Mouse (Mus musculus) cortical plate, adult 2 months (tissue): ENCODE results near the gene Popdc3. TPM values are rescaled to one million over a fixed set of nuclear protein-coding genes. Genes with fewer than 3 reads are reported as not detected.
A peak's percentile ranks its signal among the peaks of the same experiment; 100 is the strongest.
"Not testable (repeated sequence)": the region's sequence is repeated elsewhere in the genome, so short reads cannot be mapped to it uniquely, and the experiment has no call there.

Experiments used
- H3K27ac ChIP-seq: fragments of 200-500 bp; 2 replicates; pipeline ENCODE4 v1.5.1; 2012; ENCODE audit warnings: low read length, control low read depth, inconsistent platforms; ENCODE audit not compliant: insufficient read depth
- H3K4me1 ChIP-seq: fragments of 200-500 bp; 2 replicates; pipeline ENCODE4 v1.6.1; 2011; ENCODE audit warnings: low read length; ENCODE audit not compliant: control insufficient read depth, insufficient read depth
- H3K4me3 ChIP-seq: fragments of 200-500 bp; 2 replicates; pipeline ENCODE4 v1.5.1; 2011; ENCODE audit warnings: mild to moderate bottlenecking, low read length, control low read depth; ENCODE audit not compliant: insufficient read depth
- CTCF ChIP-seq: fragments of 200-500 bp; IDR thresholded peaks from 2 replicates; pipeline ENCODE4 v1.5.1; 2011; ENCODE audit warnings: mild to moderate bottlenecking, control low read depth, low read length; ENCODE audit not compliant: insufficient read depth; ENCODE audit errors: extremely low read depth
- POLR2A ChIP-seq: fragments of 200-500 bp; IDR thresholded peaks from 2 replicates; pipeline ENCODE4 v1.6.1; 2011; ENCODE audit warnings: mild to moderate bottlenecking, low read length, control low read depth; ENCODE audit not compliant: insufficient read depth; ENCODE audit errors: extremely low read depth
- polyA plus RNA-seq: library from polyadenylated mRNA; depleted of rRNA; stranded (reverse); fragments of >200 nt; gene quantifications from 2 replicates; pipeline ENCODE4 v1.2.3, GENCODE M21; 2012; rRNA removed

Gene Popdc3
- polyA plus RNA-seq: 0.84 and 0.87 TPM in 2 replicates

DNA sequence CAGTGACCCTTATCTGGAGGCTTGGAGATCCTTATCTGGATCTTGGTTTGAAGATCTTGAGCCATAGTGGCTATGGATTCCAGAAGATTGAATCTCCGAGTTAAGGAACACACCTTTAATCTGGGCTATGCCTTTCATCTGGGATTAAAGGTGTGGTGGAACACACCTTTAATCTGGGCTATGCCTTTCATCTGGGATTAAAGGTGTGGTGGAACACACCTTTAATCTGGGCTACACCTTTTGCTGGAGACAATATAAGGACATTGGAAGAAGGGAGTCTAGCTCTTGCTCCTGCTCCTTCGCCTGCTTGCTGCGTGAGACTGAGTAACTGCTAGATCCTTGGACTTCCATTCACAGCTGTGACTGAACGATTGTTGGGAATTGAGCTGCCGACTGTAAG lies at the start of gene Popdc3:
Gene Popdc3, plus strand, starts transcription at position 301 of the 400 bp plus-strand sequence.
- H3K27ac ChIP-seq: not testable (repeated sequence)

DNA sequence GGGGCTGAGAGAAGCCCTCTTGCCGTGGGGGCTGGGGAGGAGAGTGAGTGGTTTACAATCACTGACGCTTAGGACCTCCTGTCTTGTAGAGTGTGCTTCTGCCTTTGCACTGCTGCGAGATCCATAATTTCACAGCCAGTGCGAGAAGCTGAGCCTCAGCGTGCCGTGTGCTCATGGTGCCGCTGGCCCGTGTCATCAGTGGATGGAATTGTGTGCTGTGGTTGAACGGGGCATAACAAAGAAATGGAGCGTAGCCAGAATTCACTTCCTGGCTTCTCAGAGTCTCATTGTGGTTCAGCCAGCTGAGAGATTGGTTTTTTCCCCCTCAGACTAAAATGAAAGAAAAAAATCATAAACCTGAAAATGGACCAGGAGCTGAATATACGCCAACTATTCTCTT lies 48.8 kb upstream of the Popdc3 start:
- TF ChIP-seq POLR2A (no peak), CTCF (no peak)
- Histone ChIP-seq H3K4me3 (no peak overlapping the region), H3K4me1 (no peaks in the 10 kb centered on the region), H3K27ac (no peak overlapping the region)

More for the DNA sequence above, at the start of gene Popdc3:
- H3K4me3 ChIP-seq, H3K4me1 ChIP-seq: not testable (repeated sequence)

DNA sequence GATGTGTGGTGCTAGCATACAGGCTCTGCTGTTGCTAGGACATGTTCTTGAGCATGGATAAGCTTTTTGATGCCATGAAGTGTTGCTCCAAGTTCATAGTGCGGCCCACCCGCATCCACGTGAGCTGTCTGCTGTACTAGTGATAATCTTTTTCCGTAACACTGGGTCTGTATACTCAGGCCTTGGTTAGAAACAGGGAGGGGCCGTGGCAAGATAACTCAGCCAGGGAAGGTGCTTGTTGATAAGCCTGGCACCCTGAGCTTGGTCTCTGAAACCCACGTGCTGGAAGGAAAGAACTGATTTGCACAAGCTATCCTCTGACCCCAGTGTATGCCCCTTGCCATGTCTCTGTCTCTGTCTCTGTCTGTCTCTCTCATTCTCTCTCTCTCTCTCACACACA lies 47.9 kb upstream of the Popdc3 start:
- TF ChIP-seq POLR2A: no peak
- TF ChIP-seq CTCF: no peak
- no peak overlapping the region for H3K27ac ChIP-seq
- no peaks in the 10 kb centered on the region for H3K4me1 ChIP-seq
- H3K4me3 ChIP-seq: no peak overlapping the region

DNA sequence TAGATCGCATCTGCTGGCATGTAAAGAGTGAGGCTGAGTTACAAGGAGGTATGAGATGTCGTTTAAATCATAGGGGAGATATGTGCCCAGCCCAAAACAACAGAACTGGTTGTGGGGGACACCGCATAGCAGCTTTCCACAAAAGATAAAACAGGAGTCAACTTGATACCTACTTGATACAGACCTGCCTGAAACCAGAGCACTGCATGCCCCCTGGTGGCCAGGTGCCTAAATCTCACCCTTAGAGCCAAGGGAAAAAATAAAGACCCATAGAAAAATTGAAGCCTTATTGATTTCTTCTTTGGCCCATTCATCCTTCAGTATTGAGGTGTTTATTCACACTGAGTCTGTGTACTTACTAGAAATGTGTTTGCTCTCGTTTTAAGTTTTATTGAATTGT lies 45.5 kb upstream of the Popdc3 start:
- H3K4me3 ChIP-seq: no peak overlapping the region
- TF ChIP-seq CTCF: peak; percentile 54
- TF ChIP-seq POLR2A: no peak
- no peak overlapping the region for H3K27ac ChIP-seq
- no peaks in the 10 kb centered on the region for H3K4me1 ChIP-seq

DNA sequence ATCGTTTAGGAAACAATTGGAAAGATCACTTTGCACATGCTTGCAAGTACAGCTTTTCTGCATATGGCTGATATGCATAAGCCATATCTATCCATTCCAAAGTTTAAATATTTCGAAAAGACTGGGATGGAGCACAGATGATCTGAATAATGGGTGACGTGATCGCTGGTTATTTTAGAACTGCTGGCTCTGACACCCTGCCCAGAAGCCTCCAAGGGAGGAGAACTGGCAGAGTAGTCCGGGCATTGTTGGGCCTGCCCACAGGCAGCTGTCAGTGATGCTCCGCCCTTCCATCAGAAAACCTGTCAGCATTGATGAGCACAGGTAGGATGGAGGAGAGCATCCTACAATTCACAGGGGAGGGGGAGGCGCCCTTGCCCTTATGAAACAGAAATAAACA lies 41.1 kb upstream of the Popdc3 start:
- Histone ChIP-seq H3K27ac (no peak overlapping the region), H3K4me3 (no peak overlapping the region), H3K4me1 (no peaks in the 10 kb centered on the region)
- TF ChIP-seq CTCF (no peak), POLR2A (no peak)

DNA sequence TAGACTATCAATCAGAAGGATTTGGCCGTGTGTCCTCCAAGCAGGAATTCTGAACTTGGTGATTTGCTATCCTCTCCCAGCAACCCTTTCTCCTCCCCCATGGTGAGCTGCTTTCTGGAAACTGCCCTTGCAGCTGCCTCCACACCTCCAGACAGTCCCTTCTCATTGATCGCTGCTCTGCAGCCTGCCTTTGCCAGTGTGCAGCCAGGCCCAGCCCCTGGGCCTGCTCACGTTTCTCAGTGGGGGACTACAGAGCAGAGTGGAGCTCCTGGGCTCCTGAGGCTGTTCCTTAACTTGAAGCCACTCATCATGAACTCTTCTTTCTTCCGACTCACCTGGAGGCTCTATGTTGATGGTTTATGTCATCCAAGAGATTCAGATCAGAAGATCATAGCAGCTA lies 38.0 kb upstream of the Popdc3 start:
- H3K4me1 ChIP-seq: no peaks in the 10 kb centered on the region
- H3K4me3 ChIP-seq: no peak overlapping the region
- TF ChIP-seq CTCF (no peak), POLR2A (no peak)
- no peak overlapping the region for H3K27ac ChIP-seq

DNA sequence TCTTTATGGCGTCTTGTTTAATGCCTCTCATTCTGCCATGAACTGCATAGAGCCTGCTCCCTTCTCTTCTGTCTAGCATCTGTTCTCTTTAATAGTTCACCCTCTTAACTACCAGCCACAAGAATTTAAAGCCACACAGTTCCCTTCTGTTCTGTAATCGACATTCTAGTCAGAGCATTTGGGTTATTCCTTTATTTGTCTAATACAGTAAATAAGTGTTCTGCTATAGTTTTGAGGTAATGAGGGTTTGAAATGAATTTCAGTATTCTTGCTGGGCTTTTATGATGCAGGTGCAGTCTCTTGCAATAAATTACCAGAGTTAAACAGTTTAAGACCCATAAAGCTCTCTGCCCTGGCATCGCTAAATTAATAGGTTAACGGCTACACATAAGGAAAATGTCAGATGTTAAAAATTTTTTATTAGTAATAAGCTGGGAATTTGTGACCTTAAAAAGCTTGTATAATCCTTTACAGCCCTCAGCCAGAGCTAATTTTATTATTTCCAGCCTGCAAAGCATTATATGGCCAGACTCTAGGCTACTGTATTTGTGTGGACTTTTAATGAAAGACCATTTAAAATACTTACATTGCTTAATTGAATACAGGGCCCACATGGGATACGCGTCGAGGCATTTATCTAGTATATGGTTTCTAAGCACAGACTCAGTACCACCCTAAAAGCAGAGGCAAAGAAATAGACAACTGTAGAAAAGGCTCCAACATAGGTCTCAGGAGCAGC lies 37.3 kb upstream of the Popdc3 start:
- Histone ChIP-seq H3K4me1 (no peaks in the 10 kb centered on the region), H3K4me3 (no peak overlapping the region), H3K27ac (no peak overlapping the region)
- TF ChIP-seq CTCF (no peak), POLR2A (no peak)

DNA sequence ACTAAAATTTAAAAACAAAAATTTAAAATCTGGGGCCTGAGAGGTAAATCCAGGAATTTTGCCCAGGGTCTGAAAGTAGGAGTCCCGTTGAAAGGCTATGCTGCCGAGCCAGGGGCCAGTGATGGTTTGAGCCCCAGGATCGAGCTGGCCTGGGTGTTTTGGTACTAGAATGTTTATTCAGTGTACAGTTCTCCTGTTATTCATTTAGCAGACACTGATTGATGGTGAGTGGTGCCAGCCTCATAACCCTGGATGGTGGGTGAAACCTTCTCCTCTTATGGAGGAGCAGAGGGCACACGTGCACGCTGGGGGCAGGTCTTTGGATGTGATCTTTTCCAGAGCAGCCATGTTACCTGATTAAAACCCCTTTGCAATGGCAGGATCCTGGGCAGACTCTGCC lies 35.5 kb upstream of the Popdc3 start:
- no peaks in the 10 kb centered on the region for H3K4me1 ChIP-seq
- no peak overlapping the region for H3K27ac ChIP-seq
- TF ChIP-seq POLR2A (no peak), CTCF (no peak)
- H3K4me3 ChIP-seq: no peak overlapping the region

DNA sequence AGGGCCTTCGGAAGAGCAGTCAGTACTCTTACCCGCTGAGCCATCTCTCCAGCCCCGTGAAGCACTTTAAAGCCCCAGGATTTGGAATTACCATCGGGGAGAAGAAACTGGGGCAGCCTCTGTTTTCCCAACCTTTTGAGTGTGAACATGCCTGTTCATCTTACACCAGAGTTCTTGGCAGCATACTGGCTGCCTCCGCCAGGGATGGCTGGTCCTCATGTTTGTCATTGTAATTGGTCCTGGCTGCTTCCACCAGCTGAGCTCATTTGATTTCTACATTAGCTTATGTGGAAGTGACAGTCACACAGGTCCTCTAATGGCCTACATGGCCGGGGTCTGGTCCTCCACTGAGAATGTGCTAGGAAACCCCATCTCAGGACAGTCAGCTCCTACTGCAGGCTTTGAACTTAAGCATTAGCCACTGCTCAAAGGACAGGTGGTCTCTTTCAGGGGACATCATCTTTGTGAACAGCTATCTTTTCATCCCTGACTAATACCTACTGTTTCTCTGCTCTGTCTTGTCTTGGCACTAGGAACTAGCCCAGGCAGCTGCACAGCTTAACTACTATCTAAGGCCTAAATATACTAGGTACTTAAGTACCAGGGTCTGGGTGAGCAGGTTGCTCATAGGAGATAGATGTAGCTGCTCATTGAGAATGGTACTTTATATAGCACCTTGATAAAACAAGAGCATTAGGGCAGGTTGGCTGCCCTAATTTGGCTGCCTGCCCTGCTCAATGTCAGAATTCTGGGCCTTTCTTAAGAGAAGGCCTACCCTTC lies 33.7 kb upstream of the Popdc3 start:
- H3K4me1 ChIP-seq: no peaks in the 10 kb centered on the region
- H3K27ac ChIP-seq: no peak overlapping the region
- TF ChIP-seq POLR2A (no peak), CTCF (no peak)
- no peak overlapping the region for H3K4me3 ChIP-seq

DNA sequence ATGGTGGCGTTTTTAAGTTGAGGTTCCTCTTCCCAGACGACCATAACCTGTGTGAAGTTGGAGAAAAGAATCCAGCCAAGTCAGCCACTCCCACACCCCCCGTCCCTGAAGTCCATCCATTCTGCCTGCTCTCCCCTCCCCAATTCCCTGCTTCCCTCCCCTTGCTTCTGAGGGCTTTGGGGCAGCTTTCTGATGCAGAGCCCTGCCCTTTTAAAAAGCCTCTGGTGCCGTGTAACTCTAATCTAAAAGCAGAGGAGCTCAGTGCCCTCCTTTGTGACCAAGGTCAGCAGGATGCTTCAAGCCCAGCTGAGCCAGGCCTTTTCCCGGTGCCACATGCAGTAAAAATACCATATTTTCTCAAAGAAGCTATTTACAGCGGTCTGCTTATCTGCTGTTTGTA lies 31.1 kb upstream of the Popdc3 start:
- Histone ChIP-seq H3K4me3 (no peak overlapping the region), H3K27ac (no peak overlapping the region)

More for the DNA sequence above, 31.1 kb upstream of the Popdc3 start:
- TF ChIP-seq POLR2A (no peak), CTCF (no peak)
- H3K4me1 ChIP-seq: no peaks in the 10 kb centered on the region
